Mouse (Mus musculus) kidney, adult 2 months (tissue): ENCODE results near the gene Vipr2.

ENCODE experiments used
- CTCF ChIP-seq: fragments of 200-500 bp; conservative IDR thresholded peaks from 2 replicates; pipeline ENCODE4 v1.5.1; 2011; ENCODE audit warnings: low read depth, mild to moderate bottlenecking, control low read depth, low read length, moderate library complexity, mixed read lengths; ENCODE audit not compliant: insufficient read depth, insufficient read length
- POLR2A ChIP-seq: fragments of 200-500 bp; IDR thresholded peaks from one replicate; pipeline ENCODE4 v1.6.1; 2011; ENCODE audit warnings: low read depth, low read length, control low read depth

GRCm38 (mm10) chr12:116159223-116159622 is 81.7 kb downstream of the Vipr2 start:
- TF ChIP-seq CTCF, result no peak
- TF ChIP-seq POLR2A, result no peak
